Mouse (Mus musculus): ENCODE results near the gene Lrch4. TPM values are rescaled to one million over a fixed set of nuclear protein-coding genes. Genes with fewer than 3 reads are reported as not detected.

Lrch4 gene
- polyA plus RNA-seq, 1 experiment, result not detected

DNA sequence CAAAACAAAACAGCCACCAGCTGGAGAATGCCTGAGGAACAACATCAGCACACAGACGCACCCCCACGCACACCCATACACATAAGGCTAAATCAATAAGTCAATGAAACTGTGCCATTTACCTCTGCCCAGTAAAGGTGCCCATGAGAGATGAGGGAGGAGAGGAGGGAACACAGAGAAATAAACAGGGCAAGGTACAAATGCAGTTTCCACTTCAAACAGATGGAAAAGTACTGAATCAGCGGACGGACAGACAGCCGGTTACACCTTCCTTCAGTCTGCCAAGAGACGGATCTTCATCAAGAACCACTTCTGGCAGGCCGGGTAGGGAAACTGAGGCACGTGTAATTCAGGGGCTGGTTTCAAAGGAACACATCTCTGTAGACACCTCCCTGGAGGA, 45.9 kb downstream of the Lrch4 start:
- Histone ChIP-seq H3K4me1 (ENCODE audit: control insufficient read depth, insufficient read depth, low read length) (peaks cover 15% of the 10 kb centered on the region), H3K27ac (ENCODE audit: insufficient read depth, low read depth, low read length) (no peak overlapping the region), H3K4me3 (ENCODE audit: insufficient read depth, low read depth, low read length) (no peak overlapping the region)
- 96% methylated on average over 8 of the region's 8 CpGs for WGBS
- TF ChIP-seq CTCF (IDR thresholded peaks at IDR 0.05; ENCODE audit: insufficient read depth, low read depth, low read length), result no peak
- no peak for TF ChIP-seq POLR2A (IDR thresholded peaks at IDR 0.05; ENCODE audit: insufficient read depth, low read depth, low read length)

DNA sequence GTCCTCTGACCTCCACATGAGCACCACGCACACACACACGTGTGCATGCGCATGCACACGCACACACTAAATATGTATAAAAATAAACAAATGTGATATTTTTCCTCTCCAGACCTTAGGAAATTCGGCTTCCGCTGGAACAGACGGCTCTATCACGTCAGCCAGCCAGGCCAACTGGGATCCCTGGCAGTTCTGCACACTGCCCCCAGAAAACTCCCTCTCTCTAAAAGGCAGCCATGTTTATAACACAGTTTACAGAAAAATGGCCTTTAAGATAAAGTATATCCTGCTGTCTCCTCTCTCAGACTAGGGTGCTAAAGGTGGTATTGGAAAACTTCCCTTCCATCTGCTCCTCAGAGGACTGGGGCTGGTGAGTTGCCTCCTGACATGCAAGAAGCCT, 48.9 kb downstream of the Lrch4 start:
- TF ChIP-seq CTCF (IDR thresholded peaks at IDR 0.05; ENCODE audit: insufficient read depth, low read depth, low read length), result no peak
- TF ChIP-seq POLR2A (IDR thresholded peaks at IDR 0.05; ENCODE audit: insufficient read depth, low read depth, low read length), result no peak
- WGBS, result 97% methylated on average over 8 of the region's 8 CpGs
- H3K4me1 ChIP-seq (ENCODE audit: control insufficient read depth, insufficient read depth, low read length), result peaks cover 4% of the 10 kb centered on the region
- H3K27ac ChIP-seq (ENCODE audit: insufficient read depth, low read depth, low read length), result no peak overlapping the region
- H3K4me3 ChIP-seq (ENCODE audit: insufficient read depth, low read depth, low read length), result no peak overlapping the region

- 88% methylated on average over 3 of the region's 3 CpGs for WGBS
- TF ChIP-seq POLR2A (IDR thresholded peaks at IDR 0.05; ENCODE audit: insufficient read depth, low read depth, low read length) (no peak), CTCF (IDR thresholded peaks at IDR 0.05; ENCODE audit: insufficient read depth, low read depth, low read length) (no peak)
- Histone ChIP-seq H3K4me3 (ENCODE audit: insufficient read depth, low read depth, low read length) (no peak overlapping the region), H3K27ac (ENCODE audit: insufficient read depth, low read depth, low read length) (no peak overlapping the region), H3K4me1 (ENCODE audit: control insufficient read depth, insufficient read depth, low read length) (peaks cover 6% of the 10 kb centered on the region)
Observed at GRCm38 (mm10) chr5:137678736-137679135, 49.8 kb downstream of the Lrch4 start.

GRCm38 (mm10) chr5:137679726-137680125, 50.8 kb downstream of the Lrch4 start:
- Histone ChIP-seq H3K4me3 (ENCODE audit: insufficient read depth, low read depth, low read length) (no peak overlapping the region), H3K4me1 (ENCODE audit: control insufficient read depth, insufficient read depth, low read length) (peaks cover 6% of the 10 kb centered on the region), H3K27ac (ENCODE audit: insufficient read depth, low read depth, low read length) (no peak overlapping the region)
- TF ChIP-seq POLR2A (IDR thresholded peaks at IDR 0.05; ENCODE audit: insufficient read depth, low read depth, low read length), result no peak
- TF ChIP-seq CTCF (IDR thresholded peaks at IDR 0.05; ENCODE audit: insufficient read depth, low read depth, low read length), result no peak
- WGBS, result 91% methylated on average over 4 of the region's 4 CpGs

GRCm38 (mm10) chr5:137682526-137682925, 53.6 kb downstream of the Lrch4 start:
- Histone ChIP-seq H3K4me3 (ENCODE audit: insufficient read depth, low read depth, low read length) (no peak overlapping the region), H3K4me1 (ENCODE audit: control insufficient read depth, insufficient read depth, low read length) (peaks cover 9% of the 10 kb centered on the region), H3K27ac (ENCODE audit: insufficient read depth, low read depth, low read length) (no peak overlapping the region)
- 69% methylated on average over 6 of the region's 6 CpGs for WGBS
- no peak for TF ChIP-seq POLR2A (IDR thresholded peaks at IDR 0.05; ENCODE audit: insufficient read depth, low read depth, low read length)

- TF ChIP-seq POLR2A (IDR thresholded peaks at IDR 0.05; ENCODE audit: insufficient read depth, low read depth, low read length), result no peak
- no peak for TF ChIP-seq CTCF (IDR thresholded peaks at IDR 0.05; ENCODE audit: insufficient read depth, low read depth, low read length)
- H3K27ac ChIP-seq (ENCODE audit: insufficient read depth, low read depth, low read length), result no peak overlapping the region
- H3K4me1 ChIP-seq (ENCODE audit: control insufficient read depth, insufficient read depth, low read length), result peaks cover 9% of the 10 kb centered on the region
- H3K4me3 ChIP-seq (ENCODE audit: insufficient read depth, low read depth, low read length), result peak overlapping the region; percentile 80
- WGBS, result 4% methylated on average over 28 of the region's 28 CpGs
Observed at GRCm38 (mm10) chr5:137683388-137684293, 54.7 kb downstream of the Lrch4 start.

DNA sequence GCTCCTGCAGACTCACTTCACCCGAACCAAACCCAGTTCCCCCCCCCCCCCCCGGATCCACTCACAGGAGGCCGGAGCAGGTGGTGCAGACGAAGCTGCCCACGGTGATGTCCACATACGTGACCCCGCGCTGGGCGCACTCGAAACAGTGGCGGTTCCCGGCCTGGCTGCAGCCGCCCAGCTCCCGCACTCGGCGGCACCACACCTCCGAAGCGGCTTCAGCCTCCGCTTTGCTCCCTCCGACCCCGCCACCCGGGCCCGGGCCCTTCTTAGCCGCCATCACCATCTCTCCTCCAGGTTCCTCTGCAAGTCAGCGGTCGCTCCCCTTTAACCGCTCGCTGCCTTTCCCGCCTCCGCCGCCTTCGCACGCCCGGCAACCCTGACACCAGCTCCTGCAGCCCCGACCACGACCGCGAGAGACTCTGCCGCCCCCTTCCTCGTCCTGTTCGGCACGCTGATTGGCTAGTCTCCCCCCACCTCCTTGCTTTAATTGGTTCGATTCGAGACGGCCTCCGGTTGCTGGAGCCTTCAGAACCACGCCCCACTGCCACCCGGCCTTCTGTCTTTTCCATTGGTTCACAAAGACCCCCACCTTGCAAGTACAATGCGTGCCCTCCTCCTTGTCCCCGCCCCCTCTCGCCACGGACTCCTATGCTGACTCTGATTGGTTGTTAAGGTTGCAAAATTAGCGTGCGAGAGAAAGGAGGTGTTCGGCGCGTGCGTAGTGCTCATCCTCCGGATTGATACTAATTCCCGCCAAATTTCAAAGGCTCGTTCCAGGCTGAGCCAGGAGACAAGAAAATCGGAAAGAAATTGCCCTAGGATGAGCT, 55.6 kb downstream of the Lrch4 start, which contains the start of gene Agfg2:
Gene Agfg2, minus strand, starts transcription at position 433 of the 830 bp plus-strand sequence.
- no peak for TF ChIP-seq CTCF (IDR thresholded peaks at IDR 0.05; ENCODE audit: insufficient read depth, low read depth, low read length)
- TF ChIP-seq POLR2A (IDR thresholded peaks at IDR 0.05; ENCODE audit: insufficient read depth, low read depth, low read length), result peak; percentile 48; the same call in 1 of the 2 replicates
- under 1% methylated on average over 62 of the region's 62 CpGs for WGBS
- peaks cover 9% of the 10 kb centered on the region for H3K4me1 ChIP-seq (ENCODE audit: control insufficient read depth, insufficient read depth, low read length)
- H3K27ac ChIP-seq (ENCODE audit: insufficient read depth, low read depth, low read length), result peak within 1 kb of the TSS; percentile 19; the same call in 1 of the 2 replicates
- peak within 1 kb of the TSS; percentile 80 for H3K4me3 ChIP-seq (ENCODE audit: insufficient read depth, low read depth, low read length)

GRCm38 (mm10) chr5:137685653-137686052, 56.7 kb downstream of the Lrch4 start:
- Histone ChIP-seq H3K27ac (ENCODE audit: insufficient read depth, low read depth, low read length) (no peak overlapping the region), H3K4me3 (ENCODE audit: insufficient read depth, low read depth, low read length) (no peak overlapping the region), H3K4me1 (ENCODE audit: control insufficient read depth, insufficient read depth, low read length) (peaks cover 9% of the 10 kb centered on the region)
- WGBS, result 94% methylated on average over 3 of the region's 3 CpGs
- TF ChIP-seq CTCF (IDR thresholded peaks at IDR 0.05; ENCODE audit: insufficient read depth, low read depth, low read length) (no peak), POLR2A (IDR thresholded peaks at IDR 0.05; ENCODE audit: insufficient read depth, low read depth, low read length) (no peak)

Measured in olfactory bulb, adult 2 months (tissue).